Mouse (Mus musculus) limb, embryonic 12.5 days (tissue): ENCODE measurements around the gene Rfx2. TPM values are rescaled to one million over a fixed set of nuclear protein-coding genes. Genes with fewer than 3 reads are reported as not detected.

Source experiments
- polyA plus RNA-seq: library from polyadenylated mRNA; unstranded; fragments of >200 nt; fragmentation: Nextera tagmentation; extraction: Ambion mirVana; gene quantifications from 2 replicates; pipeline ENCODE4 v1.2.1, GENCODE M21; 2016

Gene Rfx2
- polyA plus RNA-seq, 1 experiment from 2014 or later = 4.1 TPM

Other genes starting within 250 kb of the Rfx2 start
- gene Safb2, start 246.4 kb downstream of the Rfx2 start, polyA plus RNA-seq = 103 and 113 TPM in 2 replicates
- 151 and 156 TPM in 2 replicates for gene Safb, start 246.2 kb downstream of the Rfx2 start, polyA plus RNA-seq
- 211 and 216 TPM in 2 replicates for gene 2410015M20Rik, start 221.2 kb downstream of the Rfx2 start, polyA plus RNA-seq
- 1,768 and 1,771 TPM in 2 replicates for gene Rpl36, start 217.6 kb downstream of the Rfx2 start, polyA plus RNA-seq
- gene Lonp1, start 204.1 kb downstream of the Rfx2 start, polyA plus RNA-seq = 65.1 and 67.0 TPM in 2 replicates
- gene Catsperd, start 202.9 kb downstream of the Rfx2 start, polyA plus RNA-seq = 0.92 and 1.3 TPM in 2 replicates
- gene Ranbp3, start 157.7 kb downstream of the Rfx2 start, polyA plus RNA-seq = 110 and 116 TPM in 2 replicates
- 410 and 419 TPM in 2 replicates for gene Ndufa11, start 113.2 kb downstream of the Rfx2 start, polyA plus RNA-seq
- 16.5 and 23.1 TPM in 2 replicates for gene Vmac, start 113.0 kb downstream of the Rfx2 start, polyA plus RNA-seq
- 18.9 and 19.6 TPM in 2 replicates for gene Nrtn, start 73.5 kb downstream of the Rfx2 start, polyA plus RNA-seq
- gene Dus3l, start 66.3 kb downstream of the Rfx2 start, polyA plus RNA-seq = 42.0 and 46.7 TPM in 2 replicates
- gene Prr22, start 60.8 kb downstream of the Rfx2 start, polyA plus RNA-seq = 0.69 and 1.3 TPM in 2 replicates
- not detected in 2 replicates for gene Acsbg2, start 43.4 kb upstream of the Rfx2 start, polyA plus RNA-seq
- 0.26 and 0.52 TPM in 2 replicates for gene 1700061G19Rik, start 44.5 kb upstream of the Rfx2 start, polyA plus RNA-seq
- 93.0 and 97.1 TPM in 2 replicates for gene Mllt1, start 104.4 kb upstream of the Rfx2 start, polyA plus RNA-seq
- not detected in 2 replicates for gene Acer1, start 151.1 kb upstream of the Rfx2 start, polyA plus RNA-seq
- 147 and 151 TPM in 2 replicates for gene Clpp, start 159.3 kb upstream of the Rfx2 start, polyA plus RNA-seq
- 37.6 and 39.8 TPM in 2 replicates for gene Alkbh7, start 166.3 kb upstream of the Rfx2 start, polyA plus RNA-seq
- gene Pspn, start 169.0 kb upstream of the Rfx2 start, polyA plus RNA-seq = not detected in 2 replicates
- gene Gtf2f1, start 180.3 kb upstream of the Rfx2 start, polyA plus RNA-seq = 61.5 and 68.2 TPM in 2 replicates
- 0.24 TPM in 1 of 2 replicates, not detected in the other for gene Gm17949, start 180.5 kb upstream of the Rfx2 start, polyA plus RNA-seq
- gene Khsrp, start 200.5 kb upstream of the Rfx2 start, polyA plus RNA-seq = 60.2 and 64.7 TPM in 2 replicates
- gene Slc25a41, start 210.6 kb upstream of the Rfx2 start, polyA plus RNA-seq = 0.17 and 0.23 TPM in 2 replicates
- 1.2 and 2.4 TPM in 2 replicates for gene Crb3, start 228.1 kb upstream of the Rfx2 start, polyA plus RNA-seq
- gene Slc25a23, start 228.8 kb upstream of the Rfx2 start, polyA plus RNA-seq = 4.5 and 4.9 TPM in 2 replicates
- 0.99 and 1.2 TPM in 2 replicates for gene Dennd1c, start 247.5 kb upstream of the Rfx2 start, polyA plus RNA-seq